Mouse (Mus musculus): ENCODE measurements around the gene Prr18. TPM values are rescaled to one million over a fixed set of nuclear protein-coding genes. Genes with fewer than 3 reads are reported as not detected.
A peak's percentile ranks its signal among the peaks of the same experiment; 100 is the strongest.
"Not testable (repeated sequence)": the region's sequence is repeated elsewhere in the genome, so short reads cannot be mapped to it uniquely, and the experiment has no call there.

Prr18 gene
- polyA plus RNA-seq, 1 experiment from 2014 or later, result 9.6 TPM

DNA sequence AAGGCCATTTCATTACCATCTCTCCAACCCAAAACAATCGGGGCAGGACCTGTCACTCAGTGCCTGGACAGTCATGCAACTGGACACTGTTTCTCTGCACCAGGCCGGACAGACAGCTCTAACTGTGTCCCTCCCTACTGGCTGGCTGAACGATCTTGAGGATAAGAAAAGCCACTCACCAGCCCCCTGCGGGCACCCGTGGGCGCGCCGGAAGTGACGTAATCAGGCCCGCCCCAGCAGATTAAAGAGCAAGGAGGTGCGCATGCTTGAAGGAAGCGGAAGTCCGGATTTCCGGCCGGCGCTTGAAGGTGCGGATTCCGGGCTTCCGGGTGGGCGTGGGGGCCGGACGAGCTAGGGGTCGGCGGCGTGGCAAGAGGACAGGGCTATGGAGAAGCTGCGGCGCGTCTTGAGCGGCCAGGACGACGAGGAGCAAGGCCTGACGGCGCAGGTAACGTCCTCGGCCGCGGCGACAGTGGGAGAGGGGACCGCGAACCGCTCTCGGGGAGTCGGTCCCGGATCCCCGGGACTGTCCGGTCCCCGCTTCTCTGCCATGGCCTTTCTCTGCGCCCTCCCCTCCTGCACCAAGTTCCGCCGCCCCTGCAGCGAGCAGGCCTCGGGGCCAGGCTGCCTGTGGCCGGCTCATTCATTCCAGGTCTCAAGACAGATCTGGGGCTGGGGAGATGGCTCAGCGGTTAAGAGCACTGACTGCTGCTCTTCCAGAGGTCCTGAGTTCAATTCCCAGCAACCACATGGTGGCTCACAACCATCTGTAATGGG, 26.2 kb upstream of the Prr18 start, which contains the start of gene Sft2d1:
Gene Sft2d1 (plus strand): TSS at position 265 of the 777 bp plus-strand sequence.
- Histone ChIP-seq H3K4me3 (peak within 1 kb of the TSS; percentile 92), H3K4me2 (peak within 1 kb of the TSS; percentile 82), H3K36me3 (peaks cover 3% of the 10 kb centered on the region; the same call in 1 of the 2 replicates), H3K27ac (peak within 1 kb of the TSS; percentile 93), H3K4me1 (replicated peaks) (peaks cover 32% of the 10 kb centered on the region), H3K9me3 (no peaks in the 10 kb centered on the region), H3K9ac (peak within 1 kb of the TSS; percentile 94), H3K27me3 (peaks cover 11% of the 10 kb centered on the region; the same call in 1 of the 2 replicates)
- ATAC-seq (ENCODE audit: low FRiP score), result peak; percentile 93
- under 1% methylated on average over 53 of the region's 54 CpGs for WGBS

DNA sequence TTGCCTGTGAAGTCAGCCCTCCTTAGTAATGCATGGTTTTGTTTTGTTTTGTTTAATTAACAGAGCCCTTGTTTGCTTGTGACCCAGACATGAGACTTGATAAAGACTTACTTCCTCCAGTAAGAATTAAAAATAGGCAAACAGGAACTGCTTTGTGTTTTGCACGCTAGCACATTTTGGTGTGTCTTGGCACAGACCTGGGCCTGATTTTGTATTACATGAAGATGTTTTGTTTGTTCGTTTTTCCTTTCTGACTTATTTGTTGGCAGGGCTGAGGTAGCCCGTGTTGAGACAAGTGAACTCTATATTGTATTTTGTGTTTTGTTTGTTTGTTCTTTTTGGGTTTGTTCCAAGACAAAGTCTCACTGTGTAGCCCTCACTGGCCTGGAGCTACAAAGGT, 25.5 kb upstream of the Prr18 start:
- H3K9me3 ChIP-seq, result no peaks in the 10 kb centered on the region
- H3K4me2 ChIP-seq, result peak overlapping the region; percentile 82
- peak overlapping the region; percentile 94 for H3K9ac ChIP-seq
- peak overlapping the region; percentile 92 for H3K4me3 ChIP-seq
- H3K36me3 ChIP-seq, result peaks cover 4% of the 10 kb centered on the region; the same call in 1 of the 2 replicates
- no peak overlapping the region for H3K27ac ChIP-seq
- peaks cover 11% of the 10 kb centered on the region; the same call in 1 of the 2 replicates for H3K27me3 ChIP-seq
- H3K4me1 ChIP-seq (replicated peaks), result peaks cover 36% of the 10 kb centered on the region
- WGBS, result 53% methylated on average over 3 of the region's 3 CpGs
- ATAC-seq (ENCODE audit: low FRiP score), result no peak

DNA sequence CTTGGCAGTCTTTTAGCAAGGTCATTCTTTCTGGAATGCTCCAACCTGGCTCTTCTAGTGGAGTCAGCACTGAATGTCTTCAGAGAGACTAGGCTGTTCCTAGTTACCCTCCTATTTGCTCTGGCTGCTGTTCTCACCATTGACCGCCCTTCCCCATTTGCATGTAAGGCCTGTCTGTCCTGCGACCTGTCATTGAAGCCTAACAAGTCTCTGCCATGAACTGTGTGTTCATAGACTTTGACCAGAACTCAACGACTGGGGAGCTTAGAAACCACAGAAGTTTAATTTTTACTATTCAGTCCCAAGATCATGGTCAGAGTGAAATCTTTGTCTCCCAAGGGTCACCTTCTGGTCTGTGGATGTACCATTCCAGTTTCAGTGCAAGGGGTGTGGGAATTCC, 23.3 kb upstream of the Prr18 start:
- Histone ChIP-seq H3K4me1 (replicated peaks) (peaks cover 36% of the 10 kb centered on the region), H3K4me2 (no peak overlapping the region), H3K9me3 (no peaks in the 10 kb centered on the region), H3K4me3 (no peak overlapping the region), H3K27ac (no peak overlapping the region), H3K36me3 (peaks cover 8% of the 10 kb centered on the region), H3K27me3 (no peaks in the 10 kb centered on the region), H3K9ac (no peak overlapping the region)
- no peak for ATAC-seq (ENCODE audit: low FRiP score)
- WGBS, result 92% methylated on average over 3 of the region's 3 CpGs

DNA sequence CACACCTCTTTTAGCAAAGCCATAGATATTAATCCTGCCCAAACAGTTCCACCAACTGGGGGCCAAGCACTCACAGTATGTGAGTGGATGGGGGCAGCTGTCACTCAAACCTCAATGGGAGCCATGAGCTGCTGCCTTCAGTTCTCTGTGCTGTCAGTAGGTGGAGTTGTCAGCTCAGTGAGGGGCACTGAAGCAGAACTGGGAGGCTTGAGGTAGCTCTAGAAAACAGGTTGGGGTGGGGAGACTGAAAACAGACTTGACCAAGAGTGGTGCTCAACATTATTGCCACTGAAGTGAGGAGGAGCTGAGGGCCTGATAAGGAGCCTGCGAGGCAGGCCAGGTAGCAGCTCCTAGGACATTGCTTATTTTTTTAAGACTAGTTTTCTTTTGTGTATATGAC, 21.0 kb upstream of the Prr18 start:
- 89% methylated on average over 1 of the region's 1 CpGs for WGBS
- Histone ChIP-seq H3K9me3 (no peaks in the 10 kb centered on the region), H3K9ac (no peak overlapping the region), H3K4me1 (replicated peaks) (peaks cover 36% of the 10 kb centered on the region), H3K27ac (no peak overlapping the region), H3K27me3 (no peaks in the 10 kb centered on the region), H3K4me3 (no peak overlapping the region), H3K36me3 (peaks cover 16% of the 10 kb centered on the region), H3K4me2 (no peak overlapping the region)
- no peak for ATAC-seq (ENCODE audit: low FRiP score)

DNA sequence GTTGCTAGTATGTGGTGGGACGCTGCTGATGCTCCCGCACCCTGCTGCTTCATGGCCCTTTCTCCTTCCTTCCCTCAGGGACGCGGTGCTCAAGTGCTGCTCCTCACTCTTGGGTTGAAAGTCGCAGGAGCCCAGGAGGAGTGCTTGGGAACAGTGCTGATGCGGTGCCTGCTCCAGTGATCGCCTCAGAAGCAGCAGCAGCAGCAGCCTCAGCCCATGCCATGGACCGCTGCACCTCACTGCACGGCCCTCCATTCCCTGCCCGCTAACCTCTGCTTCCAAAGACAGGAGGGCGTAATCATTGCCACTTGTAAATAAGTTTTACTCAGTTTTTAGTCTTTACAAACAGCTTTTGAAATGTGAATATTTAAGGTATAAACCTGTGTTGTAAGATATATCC, 10.4 kb upstream of the Prr18 start:
- H3K4me2 ChIP-seq; H3K27ac ChIP-seq; H3K9me3 ChIP-seq; H3K27me3 ChIP-seq; ATAC-seq (ENCODE audit: low FRiP score); H3K4me3 ChIP-seq; H3K4me1 ChIP-seq (replicated peaks); H3K9ac ChIP-seq: not testable (repeated sequence)
- 81% methylated on average over 10 of the region's 11 CpGs for WGBS
- H3K36me3 ChIP-seq, result peaks cover 53% of the 10 kb centered on the region

DNA sequence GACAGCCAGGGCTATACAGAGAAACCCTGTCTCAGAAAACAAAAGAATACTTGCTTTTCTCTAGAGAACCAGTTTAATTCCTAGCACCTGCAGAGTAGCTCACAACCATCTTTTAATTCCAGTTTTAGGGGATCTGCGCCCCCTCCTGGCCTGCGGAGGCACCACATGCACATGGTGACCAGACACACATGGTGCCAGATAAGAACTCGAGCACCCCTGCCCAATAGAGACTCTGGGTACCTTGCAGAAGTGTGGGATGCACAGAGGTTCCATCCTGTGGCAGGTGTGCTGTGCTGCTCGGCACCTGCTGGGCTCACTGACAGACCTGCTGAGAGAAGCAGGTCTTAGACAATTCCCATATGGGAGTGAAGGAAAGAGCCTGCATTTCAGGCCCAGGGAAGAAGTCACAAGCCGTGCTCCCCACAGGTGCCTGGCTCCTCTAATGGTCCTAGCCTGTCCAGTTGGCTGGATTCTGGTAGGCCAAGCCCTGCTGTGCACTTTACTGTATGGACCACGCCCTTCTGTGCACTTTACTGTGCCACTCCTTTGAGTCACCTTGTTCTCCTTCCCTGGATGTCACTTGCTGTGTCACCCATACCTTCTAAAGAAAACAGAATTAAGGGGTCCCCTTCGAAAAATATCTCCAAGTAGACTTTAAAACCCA, 8.6 kb upstream of the Prr18 start:
- 66% methylated on average over 7 of the region's 7 CpGs for WGBS
- Histone ChIP-seq H3K9ac (no peak overlapping the region), H3K36me3 (peaks cover 38% of the 10 kb centered on the region), H3K9me3 (no peaks in the 10 kb centered on the region), H3K27ac (no peak overlapping the region), H3K4me2 (no peak overlapping the region), H3K4me1 (replicated peaks) (no peaks in the 10 kb centered on the region), H3K4me3 (no peak overlapping the region), H3K27me3 (no peaks in the 10 kb centered on the region)
- no peak for ATAC-seq (ENCODE audit: low FRiP score)

DNA sequence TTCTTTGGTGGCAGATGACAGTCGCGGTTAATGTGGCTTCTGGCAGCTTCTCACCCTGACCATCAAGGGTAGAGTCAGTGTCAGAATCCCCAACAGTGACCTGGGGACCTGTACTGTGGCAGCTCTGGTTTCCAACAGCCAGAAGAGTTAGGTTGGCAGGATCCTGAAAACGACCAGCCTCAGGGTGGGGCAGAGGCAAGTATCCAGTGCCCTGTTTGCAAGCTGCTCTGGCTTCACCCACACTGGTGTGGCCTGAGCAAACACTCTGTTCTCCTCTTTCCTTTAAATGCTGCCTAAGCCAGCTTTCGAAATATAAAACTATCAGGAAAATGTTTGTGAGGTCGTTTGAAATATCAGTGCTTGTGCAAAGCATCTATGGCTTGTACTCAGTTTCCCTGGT, 6.7 kb upstream of the Prr18 start:
- ATAC-seq (ENCODE audit: low FRiP score), result no peak
- H3K27me3 ChIP-seq, result no peaks in the 10 kb centered on the region
- H3K4me1 ChIP-seq (replicated peaks), result no peaks in the 10 kb centered on the region
- H3K4me2 ChIP-seq, result no peak overlapping the region
- no peak overlapping the region for H3K4me3 ChIP-seq
- H3K27ac ChIP-seq, result no peak overlapping the region
- no peaks in the 10 kb centered on the region for H3K9me3 ChIP-seq
- H3K36me3 ChIP-seq, result peaks cover 22% of the 10 kb centered on the region
- H3K9ac ChIP-seq, result no peak overlapping the region
- WGBS, result 78% methylated on average over 5 of the region's 5 CpGs

DNA sequence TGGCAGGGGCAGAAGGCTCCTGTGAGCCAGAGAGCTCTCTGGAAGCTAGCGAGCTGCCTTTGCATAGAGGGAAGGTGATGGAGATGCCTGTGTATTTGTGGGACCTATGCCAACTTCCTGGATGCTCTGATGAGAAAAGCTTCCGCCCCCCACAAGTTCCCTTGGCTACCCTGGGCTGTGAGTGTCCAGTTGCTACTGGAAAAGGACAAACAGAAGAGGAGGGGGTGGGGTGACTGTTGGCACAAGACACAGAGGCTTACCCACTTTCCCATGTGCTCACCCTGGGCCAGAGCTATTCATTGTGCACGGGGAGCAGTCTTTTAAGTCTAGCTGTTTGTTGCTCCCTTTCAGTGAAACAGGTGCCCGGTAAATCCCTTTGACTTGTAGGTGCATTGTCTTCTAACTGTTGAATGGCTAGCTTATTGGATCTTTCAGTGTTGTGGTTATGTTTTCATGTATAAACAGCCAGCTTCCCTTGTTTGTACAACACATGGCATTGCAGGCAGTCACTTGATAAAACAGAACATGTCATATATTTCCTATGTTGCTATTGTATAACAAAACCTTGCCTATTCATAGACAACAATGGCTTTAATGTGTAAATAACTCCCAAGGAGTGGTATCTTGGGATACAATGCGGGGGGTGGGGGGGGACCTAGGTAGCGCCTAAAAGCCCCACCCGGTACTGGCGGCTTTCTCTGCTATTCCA, 2.6 kb downstream of the Prr18 start:
- Histone ChIP-seq H3K27me3 (peaks cover 27% of the 10 kb centered on the region), H3K9me3 (no peaks in the 10 kb centered on the region), H3K27ac (peak overlapping the region; percentile 92), H3K4me2 (peak overlapping the region; percentile 97), H3K4me3 (peak overlapping the region; percentile 68), H3K9ac (peak overlapping the region; percentile 97), H3K4me1 (replicated peaks) (peaks cover 41% of the 10 kb centered on the region), H3K36me3 (no peaks in the 10 kb centered on the region)
- ATAC-seq (ENCODE audit: low FRiP score), result peak; percentile 52
- 15% methylated on average over 8 of the region's 8 CpGs for WGBS

DNA sequence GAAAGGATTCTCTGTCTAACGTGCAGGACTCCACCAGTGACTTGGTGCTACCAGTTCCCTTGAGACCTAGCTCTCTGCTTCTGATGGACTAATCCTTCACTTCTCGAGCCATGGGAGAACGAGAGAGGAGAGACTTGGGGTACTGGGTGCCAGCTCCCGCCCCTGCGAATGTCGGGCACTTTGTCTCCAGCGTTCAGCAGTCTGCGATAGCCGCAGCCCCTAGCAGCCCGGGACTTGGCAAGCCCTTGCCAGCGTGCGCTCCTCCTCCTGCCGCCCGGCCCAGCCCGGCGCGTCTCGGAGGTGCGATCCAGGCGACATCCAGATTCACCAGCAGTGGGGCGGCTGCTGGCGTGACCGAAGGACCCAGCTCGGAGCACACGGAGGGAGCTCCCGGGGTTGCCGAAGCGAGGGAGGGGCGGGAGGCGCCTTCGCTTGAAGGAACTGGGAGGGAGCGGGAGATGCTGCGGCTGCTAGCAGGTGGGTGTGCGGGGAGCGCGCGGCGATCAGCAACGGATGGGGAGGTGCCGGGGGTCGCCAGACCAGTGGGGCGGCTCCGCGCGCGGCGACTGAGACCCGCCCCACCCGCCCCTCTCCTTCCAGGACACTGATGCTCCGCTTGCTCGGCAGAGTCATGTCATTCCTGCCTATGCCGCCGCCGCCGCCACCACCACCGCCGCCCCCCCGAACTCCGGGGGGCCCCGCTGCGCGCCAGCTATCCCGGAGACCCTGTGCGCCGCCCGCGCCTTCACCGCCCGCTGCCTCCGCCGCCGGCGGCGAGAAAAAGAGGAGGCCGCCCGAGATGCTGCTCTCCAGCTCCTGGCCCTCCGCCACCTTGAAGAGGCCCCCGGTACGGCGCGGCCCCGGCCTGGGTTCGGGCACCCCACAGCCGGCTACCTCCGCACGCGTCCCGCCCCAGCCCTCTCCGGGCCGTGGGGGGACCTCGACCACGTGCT, 3.4 kb downstream of the Prr18 start:
- peak overlapping the region; percentile 97 for H3K9ac ChIP-seq
- H3K9me3 ChIP-seq, result no peaks in the 10 kb centered on the region
- WGBS, result under 1% methylated on average over 68 of the region's 92 CpGs
- H3K4me3 ChIP-seq, result peak overlapping the region; percentile 68
- H3K4me2 ChIP-seq, result peak overlapping the region; percentile 97
- ATAC-seq (ENCODE audit: low FRiP score), result peak; percentile 81
- H3K27ac ChIP-seq, result peak overlapping the region; percentile 92
- no peaks in the 10 kb centered on the region for H3K36me3 ChIP-seq
- H3K27me3 ChIP-seq, result peaks cover 27% of the 10 kb centered on the region
- H3K4me1 ChIP-seq (replicated peaks), result peaks cover 41% of the 10 kb centered on the region

DNA sequence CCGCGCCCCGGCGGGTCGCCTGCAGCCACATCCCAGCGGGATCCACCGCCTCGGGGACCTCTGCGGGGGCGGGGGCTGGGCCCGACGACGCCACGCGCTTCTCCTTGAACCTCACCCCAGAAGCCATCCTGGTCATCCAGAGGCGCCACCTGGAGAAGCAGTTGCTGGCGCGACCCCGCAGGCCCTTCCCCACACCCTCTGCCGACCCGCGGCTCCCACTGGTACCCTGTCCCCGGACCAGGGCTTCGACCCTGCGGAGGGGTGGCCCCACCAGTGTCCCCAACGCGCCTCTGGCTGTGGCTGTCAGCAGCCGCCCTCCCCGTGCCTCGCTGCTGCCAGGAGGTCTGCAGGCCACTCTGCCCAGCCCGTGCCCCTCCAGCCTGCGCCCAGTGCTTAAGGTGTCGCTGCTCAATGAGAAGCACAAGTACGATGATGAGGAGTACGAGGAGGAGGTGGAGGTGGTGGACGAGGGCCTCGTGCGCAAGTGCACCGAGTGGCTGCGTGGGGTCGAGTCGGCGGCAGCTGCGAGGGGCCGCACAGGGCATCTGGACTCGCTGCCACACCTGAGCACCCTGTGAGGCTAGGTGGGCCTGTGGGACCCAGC, 4.2 kb downstream of the Prr18 start:
- Histone ChIP-seq H3K4me2 (peak overlapping the region; percentile 97), H3K9ac (peak overlapping the region; percentile 97), H3K9me3 (no peaks in the 10 kb centered on the region), H3K27me3 (peaks cover 27% of the 10 kb centered on the region), H3K36me3 (no peaks in the 10 kb centered on the region), H3K4me3 (peak overlapping the region; percentile 68), H3K4me1 (replicated peaks) (peaks cover 41% of the 10 kb centered on the region), H3K27ac (peak overlapping the region; percentile 92)
- WGBS, result 9% methylated on average over 45 of the region's 46 CpGs
- peak; percentile 34 for ATAC-seq (ENCODE audit: low FRiP score)

DNA sequence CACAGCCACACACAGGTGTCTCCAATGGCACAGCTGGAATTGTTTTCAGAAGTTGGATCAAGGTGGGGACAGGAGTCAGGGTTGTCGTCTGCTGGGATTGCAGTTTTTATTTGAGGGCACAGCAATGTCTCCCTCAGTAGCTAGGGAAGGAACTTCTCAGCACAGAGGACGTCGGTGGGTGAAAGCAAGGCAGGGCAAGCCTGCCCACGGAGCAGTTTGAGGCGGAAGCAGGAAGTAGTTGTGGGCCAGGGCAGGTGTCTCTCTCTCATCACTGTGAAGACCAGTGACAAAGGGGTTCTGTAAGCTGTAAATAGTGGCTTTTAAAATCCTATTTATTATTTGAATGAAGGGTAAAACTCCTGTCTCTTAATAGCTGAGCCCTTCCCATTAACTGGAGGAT, 5.4 kb downstream of the Prr18 start:
- Histone ChIP-seq H3K27ac (no peak overlapping the region), H3K4me3 (peak overlapping the region; percentile 68; the same call in 1 of the 2 replicates), H3K27me3 (peaks cover 27% of the 10 kb centered on the region), H3K9me3 (no peaks in the 10 kb centered on the region), H3K9ac (peak overlapping the region; percentile 97; the same call in 1 of the 2 replicates), H3K4me2 (peak overlapping the region; percentile 97), H3K36me3 (no peaks in the 10 kb centered on the region), H3K4me1 (replicated peaks) (peaks cover 41% of the 10 kb centered on the region)
- no peak for ATAC-seq (ENCODE audit: low FRiP score)
- 43% methylated on average over 5 of the region's 5 CpGs for WGBS

Data from hindbrain, embryonic 13.5 days (tissue).